Mouse (Mus musculus) kidney, adult 8-10 months (tissue): Measurements from ENCODE around the gene Mindy4b-ps.

Source experiments
- DNase-seq, 2 experiments: peaks; one replicate each; pipeline ENCODE4 v3.0.0; 2022

The Mindy4b-ps gene

DNA sequence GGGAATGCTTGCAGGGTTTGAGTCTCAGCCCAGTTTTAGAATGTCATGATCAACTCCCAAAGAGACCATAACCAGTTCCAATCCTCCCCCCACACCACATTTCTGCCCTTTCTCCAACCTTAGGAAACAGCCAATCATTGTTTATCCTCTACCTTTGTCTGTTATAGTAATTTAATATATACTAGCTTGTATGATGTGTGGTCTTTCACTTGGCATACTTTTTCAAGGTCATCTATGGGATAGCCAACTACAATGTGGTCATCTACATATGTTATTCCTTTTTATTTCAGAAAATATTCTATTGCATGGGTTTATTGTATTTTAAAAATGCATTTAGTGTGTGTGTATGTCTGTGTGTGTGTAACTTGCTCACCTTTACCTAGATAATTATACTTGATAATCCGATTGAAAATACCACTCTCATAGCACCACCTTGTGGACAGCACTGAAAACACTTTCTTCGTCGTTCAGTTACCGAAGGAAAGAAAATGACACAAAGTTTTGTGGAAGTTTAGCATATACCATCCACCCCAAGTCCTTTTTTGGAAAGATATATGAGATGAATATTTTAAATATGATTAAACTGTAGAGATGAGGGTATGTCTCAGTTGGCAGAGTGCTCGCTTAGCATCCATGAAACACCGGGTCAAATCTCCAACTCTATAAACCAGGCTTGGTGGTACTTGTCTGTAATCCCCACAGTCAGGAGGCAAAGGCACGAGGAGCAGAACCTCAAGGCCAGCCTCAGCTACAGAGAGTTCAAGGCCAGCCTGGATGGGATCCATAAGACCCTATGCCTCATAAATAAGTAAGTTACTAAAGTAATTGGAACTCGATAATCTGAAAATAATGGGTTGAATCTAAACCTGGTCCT lies 37.7 kb downstream of the Mindy4b-ps start:
- peak; percentile 23 to 35 for DNase-seq

DNA sequence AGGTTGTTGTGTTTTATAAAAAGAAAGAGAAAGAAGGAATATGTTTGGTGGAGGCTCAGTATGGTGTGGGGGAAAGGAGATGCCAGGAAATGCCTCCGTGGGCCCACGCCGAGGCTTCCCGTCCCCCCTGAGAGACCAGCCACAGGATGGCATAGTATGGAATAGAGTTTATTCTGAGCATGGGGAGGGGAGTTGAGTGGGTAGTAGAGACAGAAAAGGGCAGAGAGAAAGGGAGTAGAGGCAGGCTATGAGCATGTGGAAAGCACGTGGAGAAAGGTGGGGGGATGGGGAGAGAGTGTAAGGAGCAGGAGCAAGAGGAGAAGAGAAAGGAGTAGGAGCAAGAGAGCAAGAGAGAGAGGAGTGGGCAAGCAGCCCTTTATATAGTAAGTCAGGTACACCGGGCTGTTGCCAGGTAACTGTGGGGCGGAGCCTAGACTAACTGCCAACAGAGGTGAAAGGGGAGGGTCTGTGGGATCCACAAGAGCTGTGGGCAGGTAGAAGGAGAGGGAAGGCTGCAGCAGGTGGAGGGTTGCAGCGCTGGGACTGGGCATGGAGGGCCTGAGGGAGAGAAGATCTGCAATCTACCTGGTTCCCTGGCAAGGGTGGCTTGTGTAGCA lies 38.4 kb downstream of the Mindy4b-ps start:
- DNase-seq = no peak

DNA sequence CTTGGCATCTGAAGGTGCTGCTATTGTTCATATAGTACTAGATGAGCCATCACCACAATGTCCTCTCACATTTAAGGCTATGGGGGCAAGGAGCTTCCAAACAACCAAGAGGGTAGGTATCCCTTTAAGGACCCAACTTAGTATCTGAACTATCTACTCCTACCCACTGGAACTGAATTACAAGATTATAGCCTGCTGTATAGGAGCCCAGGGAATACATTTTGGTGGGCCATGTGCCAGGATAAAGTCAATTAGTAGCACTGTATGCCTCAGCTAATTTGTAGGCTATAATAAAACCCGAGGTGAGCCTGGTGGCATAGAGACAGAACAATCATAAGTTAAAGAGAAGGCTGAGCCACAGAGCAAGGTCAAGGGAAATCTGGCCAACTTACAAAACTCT lies 65.7 kb downstream of the Mindy4b-ps start:
- DNase-seq = no peak

DNA sequence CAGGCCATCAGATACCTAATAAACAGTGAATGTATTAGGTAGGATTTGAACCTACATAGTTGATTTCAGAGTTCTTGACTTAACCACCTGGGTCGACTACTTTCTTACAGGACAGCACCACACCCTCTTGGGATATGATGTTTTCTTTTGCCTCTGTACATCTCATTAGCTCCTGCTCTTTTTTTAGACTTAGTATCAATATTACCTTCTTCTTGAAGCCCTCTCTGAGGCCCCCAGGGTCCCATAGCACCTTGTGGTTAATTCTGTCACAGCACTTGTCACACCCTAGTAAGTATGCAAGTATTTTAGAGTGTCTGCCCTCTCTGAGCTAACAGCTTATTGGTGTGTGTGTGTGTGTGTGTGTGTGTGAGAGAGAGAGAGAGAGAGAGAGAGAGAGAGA lies 66.3 kb downstream of the Mindy4b-ps start:
- DNase-seq = no peak

DNA sequence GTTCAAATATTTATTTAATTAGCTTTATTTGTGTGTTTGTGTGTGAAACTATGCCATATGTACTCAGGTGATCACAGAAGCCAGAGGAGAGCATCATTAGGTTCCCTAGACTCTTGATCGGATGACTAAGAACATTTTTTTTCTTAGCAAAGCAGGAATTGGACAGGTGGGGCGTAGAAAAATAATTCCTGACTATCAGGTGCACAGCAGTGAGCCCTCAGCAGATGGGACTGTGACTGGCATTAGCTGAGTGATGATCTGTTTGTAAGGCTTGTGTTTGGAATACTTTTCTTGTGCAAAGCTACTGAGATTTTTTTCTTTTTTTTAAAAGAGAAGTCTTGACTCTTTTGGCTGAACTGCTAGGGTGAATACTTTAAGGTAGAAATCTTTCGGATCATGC lies 67.8 kb downstream of the Mindy4b-ps start:
- DNase-seq = no peak

DNA sequence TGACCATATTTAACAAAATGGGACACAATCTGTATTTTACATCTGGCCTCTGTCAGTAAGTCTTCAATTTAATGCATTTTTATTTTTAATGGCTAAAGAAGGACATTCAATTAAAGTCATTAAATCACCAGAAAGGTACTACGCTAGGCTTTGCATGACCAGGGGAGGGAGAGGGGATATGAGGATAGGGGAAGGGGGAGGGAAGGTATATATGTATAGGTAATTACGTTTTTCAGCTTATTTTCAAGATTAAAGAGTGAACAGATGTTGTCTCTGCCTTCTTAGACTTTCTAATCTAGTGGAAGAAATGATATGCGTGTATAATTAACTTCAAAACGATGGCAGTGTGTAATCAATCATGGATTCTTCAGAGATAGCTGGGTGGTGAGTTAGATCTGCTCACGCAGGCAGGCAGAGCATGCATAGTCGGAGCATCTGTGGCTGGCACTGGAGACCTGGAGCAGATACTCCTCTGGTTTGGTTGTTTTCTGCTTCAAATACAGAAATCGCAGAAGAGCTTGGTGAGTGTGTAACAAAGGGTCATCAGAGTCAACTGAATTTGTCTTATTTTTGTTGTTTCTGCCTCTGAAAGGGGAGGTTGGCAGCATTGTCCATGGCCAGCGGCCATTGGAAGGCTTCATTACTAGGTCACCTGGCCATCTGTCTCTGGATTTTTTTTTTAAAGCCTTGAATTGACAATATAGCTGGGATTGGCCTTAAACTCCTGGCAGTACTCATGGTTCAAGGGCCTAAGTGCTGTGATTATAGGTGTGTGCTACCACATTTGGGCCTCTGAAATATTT lies 70.1 kb downstream of the Mindy4b-ps start:
- no peak for DNase-seq

DNA sequence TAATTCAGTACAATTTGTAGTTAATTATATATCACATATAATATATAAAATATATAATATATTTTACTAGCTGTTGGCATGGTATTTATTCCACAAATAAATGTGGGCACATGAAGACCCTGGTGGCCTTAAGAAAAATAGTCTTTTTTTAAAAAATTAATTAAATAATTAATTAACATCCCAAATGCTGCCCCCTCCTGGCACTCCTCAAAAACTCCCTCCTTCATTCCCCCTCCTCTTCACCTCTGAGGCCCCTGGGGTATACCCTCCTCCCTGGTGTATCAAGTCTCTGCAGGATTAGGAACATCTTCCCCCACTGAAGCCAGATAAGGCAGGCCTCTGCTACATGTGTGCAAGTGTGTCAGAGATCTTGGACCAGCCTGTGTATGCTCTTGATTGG lies 73.4 kb downstream of the Mindy4b-ps start:
- DNase-seq = no peak

DNA sequence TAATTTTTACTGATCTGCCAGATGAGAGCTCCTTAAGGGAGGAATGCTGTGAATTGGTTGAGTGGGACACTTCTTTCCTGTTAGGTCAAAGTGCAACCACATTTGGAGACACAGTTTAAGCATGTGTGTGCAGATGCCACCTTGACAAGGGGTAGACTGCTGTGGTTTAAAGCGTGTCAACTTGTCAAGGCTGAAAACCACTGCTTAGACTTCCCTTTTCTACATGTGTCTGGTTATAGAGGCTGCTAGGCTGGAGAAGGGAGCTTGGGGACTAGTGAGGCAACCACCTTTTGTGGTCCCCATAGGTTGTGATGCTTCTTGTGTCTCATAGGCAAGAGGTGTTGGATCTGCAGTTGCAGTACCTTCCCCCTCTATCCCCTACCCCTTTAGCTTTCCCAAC lies 74.2 kb downstream of the Mindy4b-ps start:
- DNase-seq = no peak

DNA sequence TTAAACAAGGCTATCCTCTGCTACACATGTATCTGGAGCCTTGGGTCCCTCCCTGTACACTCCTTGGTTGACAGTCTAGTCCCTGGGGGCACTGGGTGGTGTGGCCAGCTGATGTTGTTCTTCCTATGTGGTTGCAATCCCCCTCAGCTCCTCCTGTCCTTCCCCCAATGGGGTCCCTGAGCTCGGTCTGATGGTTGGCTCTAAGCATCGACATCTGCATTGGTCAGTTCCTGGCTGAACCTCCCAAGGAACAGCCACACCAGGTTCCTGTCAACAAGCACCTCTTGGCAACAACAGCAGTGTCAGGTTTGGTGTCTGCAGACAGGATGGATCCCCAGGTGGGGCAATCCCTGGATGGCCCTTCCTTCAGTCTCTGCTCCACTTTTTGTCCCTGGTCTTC lies 82.6 kb downstream of the Mindy4b-ps start:
- DNase-seq = no peak
